Mouse (Mus musculus): ENCODE data around the gene Pde2a. TPM values are rescaled to one million over a fixed set of nuclear protein-coding genes. Genes with fewer than 3 reads are reported as not detected.

The Pde2a gene
- polyA plus RNA-seq, 1 experiment from 2014 or later = 46.4 TPM

DNA sequence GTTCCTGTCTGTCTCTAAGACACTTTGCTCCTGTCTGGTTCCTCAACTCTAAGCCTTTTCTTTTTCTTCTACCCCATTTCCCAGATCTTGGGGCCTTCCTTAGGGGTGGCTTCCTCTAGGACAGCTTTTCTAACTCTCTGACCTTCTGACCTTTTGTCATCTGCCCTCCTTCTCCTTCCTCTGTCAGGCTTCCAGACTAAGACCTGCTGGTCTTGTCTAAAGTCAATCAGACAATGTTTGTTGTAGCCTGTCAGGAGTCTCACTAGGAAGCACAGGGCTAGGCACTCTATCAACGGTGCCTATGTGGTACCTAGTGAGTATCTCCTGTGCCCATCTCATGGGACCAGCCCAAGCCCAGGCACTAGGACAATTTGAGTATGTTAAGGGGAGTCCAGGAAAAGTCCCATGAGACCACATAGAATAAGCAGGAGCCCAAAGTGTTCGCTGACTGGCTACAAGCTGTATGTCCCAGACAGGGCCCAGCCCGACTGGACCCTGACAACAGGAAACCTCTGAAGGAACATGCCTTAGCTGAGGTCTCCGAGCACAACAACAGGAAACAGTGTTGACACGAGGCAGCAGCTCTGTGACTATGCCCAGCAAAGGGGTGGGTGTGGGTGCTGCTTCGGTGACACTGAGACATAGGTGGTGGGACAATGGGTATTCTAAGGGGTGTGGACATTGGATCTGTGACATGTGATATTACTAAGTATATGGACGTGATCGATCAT, 44.5 kb downstream of the Pde2a start:
- no peaks in the 10 kb centered on the region for H3K9me3 ChIP-seq
- no peaks in the 10 kb centered on the region for H3K36me3 ChIP-seq
- H3K4me1 ChIP-seq = peaks cover 45% of the 10 kb centered on the region
- no peak overlapping the region for H3K4me2 ChIP-seq (replicated peaks)
- H3K27me3 ChIP-seq = no peaks in the 10 kb centered on the region
- H3K27ac ChIP-seq (replicated peaks) = no peak overlapping the region
- ATAC-seq (replicated peaks) = no peak
- no peak overlapping the region for H3K4me3 ChIP-seq
- H3K9ac ChIP-seq (replicated peaks) = no peak overlapping the region
- WGBS = 91% methylated on average over 8 of the region's 8 CpGs

DNA sequence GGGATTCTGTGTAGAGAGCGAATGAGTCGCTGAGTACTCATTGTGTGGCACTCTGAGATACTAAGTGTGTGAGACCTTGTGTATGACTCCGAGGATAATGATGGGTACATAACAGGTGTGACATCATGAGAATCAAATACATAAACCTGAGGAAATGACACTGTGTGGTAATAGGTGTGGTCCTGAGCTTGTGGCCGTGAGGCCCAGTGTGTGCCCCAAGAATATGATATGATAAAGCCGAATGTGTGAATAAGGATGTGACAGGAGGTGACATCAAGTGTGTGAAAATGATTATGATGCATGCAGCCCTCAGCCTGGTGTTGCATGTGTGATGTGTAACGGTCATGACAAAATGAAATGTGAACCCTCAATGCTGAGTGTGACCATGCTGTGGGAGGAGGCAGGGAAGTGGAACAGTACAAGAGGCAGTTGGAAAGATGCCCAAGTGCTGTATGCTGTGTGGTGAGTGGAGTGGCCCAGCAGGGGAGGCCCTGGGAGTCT, 45.1 kb downstream of the Pde2a start:
- Histone ChIP-seq H3K27me3 (no peaks in the 10 kb centered on the region), H3K27ac (replicated peaks) (no peak overlapping the region)
- 83% methylated on average over 6 of the region's 6 CpGs for WGBS

DNA sequence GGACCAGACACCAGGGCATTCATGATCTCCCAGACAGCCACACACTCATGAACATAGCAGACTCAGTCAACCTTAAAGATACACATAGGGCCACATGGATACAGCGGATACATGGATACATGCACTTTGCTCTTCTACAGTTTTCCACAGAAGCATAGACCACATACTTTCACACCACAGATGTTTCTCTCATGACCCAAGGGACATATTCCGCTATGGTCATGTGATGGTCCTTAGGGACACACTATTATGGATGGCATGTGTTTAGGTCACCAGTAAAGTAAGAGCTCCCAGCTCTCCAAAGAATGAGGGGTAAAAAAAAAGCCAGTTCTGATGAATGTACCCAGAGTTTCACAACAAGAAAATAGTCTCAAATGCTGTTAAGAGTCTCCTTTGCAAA, 49.9 kb downstream of the Pde2a start:
- Histone ChIP-seq H3K36me3 (no peaks in the 10 kb centered on the region), H3K9ac (replicated peaks) (no peak overlapping the region), H3K4me2 (replicated peaks) (no peak overlapping the region), H3K9me3 (no peaks in the 10 kb centered on the region), H3K27ac (replicated peaks) (no peak overlapping the region), H3K4me3 (no peak overlapping the region), H3K4me1 (peaks cover 15% of the 10 kb centered on the region), H3K27me3 (no peaks in the 10 kb centered on the region)
- ATAC-seq (replicated peaks) = no peak
- WGBS = 94% methylated on average over 2 of the region's 2 CpGs

More for the DNA sequence above, 45.1 kb downstream of the Pde2a start:
- Histone ChIP-seq H3K4me3 (no peak overlapping the region), H3K4me2 (replicated peaks) (no peak overlapping the region), H3K9ac (replicated peaks) (no peak overlapping the region), H3K9me3 (no peaks in the 10 kb centered on the region), H3K4me1 (peaks cover 39% of the 10 kb centered on the region), H3K36me3 (no peaks in the 10 kb centered on the region)
- ATAC-seq (replicated peaks) = no peak

DNA sequence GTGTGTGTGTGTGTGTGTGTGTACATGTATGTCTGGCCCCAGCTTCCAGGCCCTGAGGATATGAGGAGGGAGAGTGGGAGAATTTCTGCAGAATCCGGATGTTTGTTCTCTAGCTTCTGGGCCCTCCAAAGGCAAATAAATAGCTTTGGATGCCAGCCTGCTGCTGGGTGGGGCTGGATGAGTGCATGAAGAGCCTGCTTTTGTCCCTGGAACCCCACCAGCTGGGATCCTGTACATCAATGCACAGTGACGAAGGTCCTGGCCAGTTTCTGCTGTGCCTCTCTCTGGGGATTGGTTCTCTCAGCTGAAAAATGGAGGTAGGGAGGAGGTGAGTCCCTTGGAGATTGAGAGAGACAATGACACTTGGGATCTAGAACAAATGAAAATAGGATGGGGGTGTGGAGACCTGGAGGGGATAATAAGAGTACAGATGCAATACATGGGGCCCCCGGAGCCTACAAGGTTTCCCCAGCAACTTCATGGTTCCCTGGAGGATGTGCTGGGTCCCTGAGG, 50.5 kb downstream of the Pde2a start:
- Histone ChIP-seq H3K27me3 (no peaks in the 10 kb centered on the region), H3K4me1 (peaks cover 15% of the 10 kb centered on the region), H3K4me3 (no peak overlapping the region), H3K36me3 (no peaks in the 10 kb centered on the region), H3K4me2 (replicated peaks) (no peak overlapping the region), H3K9ac (replicated peaks) (no peak overlapping the region), H3K9me3 (no peaks in the 10 kb centered on the region), H3K27ac (replicated peaks) (peak overlapping the region; percentile 54)
- no peak for ATAC-seq (replicated peaks)
- 58% methylated on average over 3 of the region's 3 CpGs for WGBS

DNA sequence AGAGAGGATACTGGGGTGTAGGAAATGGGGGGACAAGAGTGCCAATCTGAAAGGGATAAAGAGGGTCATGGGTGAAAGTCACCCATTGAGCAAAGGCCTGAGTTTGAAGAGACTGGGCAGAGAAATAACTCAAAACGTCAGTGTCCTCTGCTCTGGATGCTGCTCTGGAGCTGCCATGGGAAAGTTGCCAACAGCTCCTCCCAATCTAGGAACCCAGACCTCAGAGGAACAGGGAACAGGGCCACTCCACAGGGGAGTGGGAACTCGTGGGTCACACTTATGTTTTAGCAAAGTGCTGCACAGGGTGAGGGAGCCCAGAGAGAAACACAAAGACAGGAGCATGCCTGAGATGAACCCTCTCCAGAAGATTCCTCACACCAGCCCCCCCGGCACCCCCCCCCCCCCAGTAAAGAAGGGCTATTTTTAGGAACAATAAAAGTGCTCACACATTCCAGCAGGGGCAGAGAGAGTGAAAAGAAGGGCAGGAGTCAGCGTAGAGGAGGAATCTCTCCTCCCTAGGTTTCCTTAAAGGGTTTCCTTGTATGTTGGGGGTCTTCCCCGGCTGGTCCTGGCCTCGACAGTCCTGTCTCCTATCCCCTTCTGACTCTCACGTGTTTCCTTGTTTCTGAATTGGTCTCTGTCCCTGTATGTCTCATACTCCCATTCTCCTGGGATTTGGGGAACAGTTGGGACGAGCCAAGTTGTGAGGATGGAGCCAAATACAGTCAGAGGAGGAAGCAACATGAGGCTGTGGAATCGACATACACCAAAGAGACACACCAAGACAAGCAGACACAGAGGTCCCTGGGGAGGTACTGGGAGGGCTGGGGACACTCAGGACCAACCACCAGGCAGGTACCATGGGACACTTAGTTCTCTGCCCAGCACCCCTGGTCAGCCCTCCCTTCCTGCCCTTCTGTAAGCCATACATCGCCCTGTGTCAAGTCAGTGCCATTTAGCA, 51.4 kb downstream of the Pde2a start:
- H3K4me3 ChIP-seq = no peak overlapping the region
- H3K27me3 ChIP-seq = no peaks in the 10 kb centered on the region
- ATAC-seq (replicated peaks) = no peak
- peak overlapping the region; percentile 54 for H3K27ac ChIP-seq (replicated peaks)
- no peaks in the 10 kb centered on the region for H3K36me3 ChIP-seq
- no peak overlapping the region for H3K4me2 ChIP-seq (replicated peaks)
- H3K9ac ChIP-seq (replicated peaks) = no peak overlapping the region
- peaks cover 13% of the 10 kb centered on the region for H3K4me1 ChIP-seq
- 53% methylated on average over 10 of the region's 10 CpGs for WGBS
- no peaks in the 10 kb centered on the region for H3K9me3 ChIP-seq

DNA sequence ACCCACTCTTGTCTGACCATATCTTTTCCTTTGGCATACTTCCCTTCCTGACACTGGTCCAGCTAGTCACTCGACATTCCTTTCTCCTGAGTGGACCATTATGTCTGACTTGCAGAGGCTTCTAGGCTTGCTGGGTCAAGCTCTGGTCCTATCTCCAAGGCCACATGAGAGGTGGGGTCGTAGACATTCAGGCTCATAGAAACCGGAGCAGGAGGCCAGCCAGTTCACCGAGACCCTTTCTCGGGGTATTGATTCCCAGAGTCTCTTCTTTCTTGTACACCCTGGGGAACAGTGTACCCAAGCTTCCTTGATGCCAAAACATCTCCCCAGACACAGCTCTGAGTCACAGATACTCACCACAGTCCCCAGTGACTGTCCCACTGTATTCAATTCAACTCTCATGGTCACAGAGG, 52.9 kb downstream of the Pde2a start:
- Histone ChIP-seq H3K4me2 (replicated peaks) (no peak overlapping the region), H3K27ac (replicated peaks) (no peak overlapping the region), H3K4me1 (peaks cover 17% of the 10 kb centered on the region), H3K9me3 (no peaks in the 10 kb centered on the region), H3K36me3 (no peaks in the 10 kb centered on the region), H3K4me3 (no peak overlapping the region), H3K27me3 (no peaks in the 10 kb centered on the region), H3K9ac (replicated peaks) (no peak overlapping the region)
- 92% methylated on average over 5 of the region's 5 CpGs for WGBS
- ATAC-seq (replicated peaks) = no peak

DNA sequence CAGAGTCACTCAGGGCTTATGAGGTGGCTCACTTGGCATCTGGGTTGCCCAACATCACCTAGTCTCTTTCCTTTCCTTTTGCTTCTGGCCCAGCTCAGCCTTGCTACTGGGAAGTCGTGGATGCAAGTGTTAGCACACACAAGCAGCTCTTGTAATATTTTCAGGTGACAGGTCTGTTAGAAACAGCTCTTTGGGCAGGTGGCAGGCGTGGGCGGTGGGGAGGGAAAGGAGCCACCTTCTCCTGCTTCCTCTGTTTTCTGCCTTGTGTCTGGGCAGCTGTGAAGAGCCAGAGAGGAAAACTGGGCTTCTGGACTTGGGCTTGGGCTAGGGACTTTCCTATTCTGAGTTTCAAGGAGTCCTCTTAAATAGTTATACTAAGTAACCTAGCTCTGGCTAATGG, 54.5 kb downstream of the Pde2a start:
- 82% methylated on average over 3 of the region's 3 CpGs for WGBS
- Histone ChIP-seq H3K27ac (replicated peaks) (no peak overlapping the region), H3K4me1 (peaks cover 17% of the 10 kb centered on the region), H3K27me3 (no peaks in the 10 kb centered on the region), H3K4me3 (no peak overlapping the region), H3K9me3 (no peaks in the 10 kb centered on the region), H3K4me2 (replicated peaks) (no peak overlapping the region), H3K9ac (replicated peaks) (no peak overlapping the region), H3K36me3 (no peaks in the 10 kb centered on the region)
- ATAC-seq (replicated peaks) = no peak

DNA sequence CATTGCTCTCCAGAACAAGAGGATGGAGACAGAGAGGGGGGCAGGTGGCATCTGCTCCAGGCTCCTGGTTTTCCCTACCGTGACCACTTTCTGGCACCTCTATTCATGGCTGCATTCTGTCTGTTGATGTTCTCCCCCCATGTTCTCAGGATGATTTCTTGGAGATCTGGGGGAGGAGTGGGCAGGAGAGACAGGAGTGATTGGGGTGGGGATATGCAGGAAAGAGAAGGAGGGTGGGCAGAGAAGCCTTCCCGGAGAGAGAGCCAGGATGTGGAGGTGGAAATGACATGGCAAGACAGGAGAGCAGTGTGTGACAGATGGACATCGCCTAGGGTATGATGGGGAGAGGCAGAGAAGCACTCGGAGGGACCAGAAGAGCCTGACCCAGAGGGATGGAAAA, 55.0 kb downstream of the Pde2a start:
- Histone ChIP-seq H3K27me3 (no peaks in the 10 kb centered on the region), H3K9me3 (no peaks in the 10 kb centered on the region), H3K4me1 (peaks cover 17% of the 10 kb centered on the region), H3K36me3 (no peaks in the 10 kb centered on the region), H3K4me2 (replicated peaks) (no peak overlapping the region), H3K4me3 (no peak overlapping the region), H3K9ac (replicated peaks) (no peak overlapping the region), H3K27ac (replicated peaks) (no peak overlapping the region)
- WGBS = 83% methylated on average over 4 of the region's 4 CpGs
- ATAC-seq (replicated peaks) = no peak

DNA sequence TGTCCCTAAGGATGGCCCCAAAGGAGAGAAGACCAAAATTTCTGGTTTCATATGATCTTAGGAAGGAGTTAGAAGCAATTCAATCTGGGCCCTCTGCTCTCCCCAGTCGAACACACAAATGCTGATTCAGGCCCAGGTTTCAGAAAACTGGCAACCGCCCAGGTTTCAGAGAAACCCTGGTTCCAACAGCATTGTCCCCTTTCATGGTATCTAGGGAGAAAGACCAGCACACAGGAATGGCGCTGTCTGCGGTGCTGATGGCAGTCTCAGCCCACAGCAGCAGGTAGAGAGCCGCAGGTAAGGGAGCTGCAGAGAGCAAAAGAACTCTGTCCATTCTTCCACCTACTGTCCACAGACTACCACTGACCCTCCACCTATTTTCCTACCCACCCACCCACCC, 55.7 kb downstream of the Pde2a start:
- 45% methylated on average over 5 of the region's 5 CpGs for WGBS
- Histone ChIP-seq H3K9ac (replicated peaks) (no peak overlapping the region), H3K4me2 (replicated peaks) (no peak overlapping the region), H3K27me3 (no peaks in the 10 kb centered on the region), H3K9me3 (no peaks in the 10 kb centered on the region), H3K36me3 (no peaks in the 10 kb centered on the region), H3K4me1 (peaks cover 13% of the 10 kb centered on the region), H3K27ac (replicated peaks) (no peak overlapping the region), H3K4me3 (no peak overlapping the region)
- ATAC-seq (replicated peaks) = no peak

DNA sequence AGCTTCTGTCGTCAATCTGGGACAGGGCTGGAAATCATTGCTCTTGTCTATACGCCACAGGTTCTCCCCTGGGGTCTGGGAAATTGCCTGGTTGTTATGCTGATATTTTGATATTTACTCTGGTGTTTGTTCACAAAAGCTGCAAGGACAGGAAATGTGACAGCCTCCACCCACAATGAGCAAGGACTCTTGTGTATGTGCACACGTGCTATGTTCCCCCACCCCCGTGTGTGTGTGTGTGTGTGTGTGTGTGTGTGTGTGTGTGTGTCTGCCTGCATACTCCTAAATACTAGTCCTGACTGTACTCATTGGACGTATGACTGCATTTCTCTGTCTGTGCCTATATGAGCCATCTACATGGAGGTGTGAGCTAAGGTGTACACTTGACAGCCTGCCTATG, 56.6 kb downstream of the Pde2a start:
- no peak overlapping the region for H3K9ac ChIP-seq (replicated peaks)
- no peak overlapping the region for H3K27ac ChIP-seq (replicated peaks)
- no peak overlapping the region for H3K4me3 ChIP-seq
- peaks cover 20% of the 10 kb centered on the region for H3K4me1 ChIP-seq
- 70% methylated on average over 5 of the region's 5 CpGs for WGBS
- no peaks in the 10 kb centered on the region for H3K27me3 ChIP-seq
- no peak for ATAC-seq (replicated peaks)
- no peak overlapping the region for H3K4me2 ChIP-seq (replicated peaks)
- no peaks in the 10 kb centered on the region for H3K36me3 ChIP-seq
- no peaks in the 10 kb centered on the region for H3K9me3 ChIP-seq

DNA sequence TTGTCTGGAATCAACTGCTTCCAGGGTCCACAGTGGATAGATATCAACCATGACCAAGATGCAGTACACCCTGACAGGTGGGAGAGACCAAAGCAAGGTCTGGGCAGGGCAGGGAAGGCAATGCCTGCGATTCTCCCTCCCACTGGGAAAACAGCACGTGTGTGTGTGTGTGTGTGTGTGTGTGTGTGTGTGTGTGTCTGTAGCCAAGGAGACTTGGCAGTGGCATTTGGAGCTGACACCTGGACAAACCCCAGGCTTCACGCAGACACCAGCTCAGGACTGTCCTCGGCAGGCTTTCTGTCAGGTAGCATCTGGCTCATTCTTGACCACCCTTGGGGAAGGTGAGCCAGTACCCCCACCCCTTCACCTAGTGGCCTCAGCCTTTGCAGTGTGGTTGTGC, 58.4 kb downstream of the Pde2a start:
- WGBS = 59% methylated on average over 4 of the region's 4 CpGs
- peaks cover 29% of the 10 kb centered on the region for H3K4me1 ChIP-seq

DNA sequence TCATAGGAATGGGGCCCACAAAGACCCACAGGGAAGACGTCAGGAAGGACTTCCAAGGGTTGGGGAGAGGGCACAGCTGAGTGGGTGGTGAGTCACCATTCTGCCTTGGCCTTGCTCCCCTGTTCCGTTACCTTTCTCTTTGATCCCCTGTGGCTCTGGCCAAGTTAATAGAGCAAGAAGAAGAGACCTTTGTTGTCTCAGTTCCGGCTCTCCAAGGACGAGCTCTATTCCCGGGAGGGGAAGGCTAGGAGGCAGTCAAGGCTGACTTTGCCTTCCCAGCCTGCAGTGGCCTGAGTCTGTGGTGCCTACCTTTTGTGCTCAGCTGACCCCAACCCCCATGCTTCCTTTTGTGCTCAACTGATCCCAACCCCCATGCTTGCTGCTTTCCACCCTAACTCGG, 59.2 kb downstream of the Pde2a start:
- Histone ChIP-seq H3K9me3 (no peaks in the 10 kb centered on the region), H3K9ac (replicated peaks) (no peak overlapping the region), H3K4me1 (peaks cover 29% of the 10 kb centered on the region), H3K4me3 (no peak overlapping the region), H3K27ac (replicated peaks) (no peak overlapping the region), H3K36me3 (no peaks in the 10 kb centered on the region), H3K4me2 (replicated peaks) (no peak overlapping the region), H3K27me3 (no peaks in the 10 kb centered on the region)
- ATAC-seq (replicated peaks) = no peak
- WGBS = 54% methylated on average over 6 of the region's 6 CpGs

More for the DNA sequence above, 58.4 kb downstream of the Pde2a start:
- Histone ChIP-seq H3K9me3 (no peaks in the 10 kb centered on the region), H3K4me2 (replicated peaks) (no peak overlapping the region), H3K36me3 (no peaks in the 10 kb centered on the region), H3K27me3 (no peaks in the 10 kb centered on the region), H3K9ac (replicated peaks) (no peak overlapping the region), H3K4me3 (no peak overlapping the region), H3K27ac (replicated peaks) (no peak overlapping the region)
- no peak for ATAC-seq (replicated peaks)

Measured in forebrain, embryonic 15.5 days (tissue).